Mouse (Mus musculus) testis, adult 2 months (tissue): Measurements from ENCODE around the gene Nkap.

Source experiments
- CTCF ChIP-seq: fragments of 200-500 bp; IDR thresholded peaks from 2 replicates; pipeline ENCODE4 v1.5.1; 2012; ENCODE audit warnings: low read depth, mild to moderate bottlenecking, inconsistent platforms, low read length, moderate library complexity; ENCODE audit not compliant: control insufficient read depth, insufficient read depth, insufficient replicate concordance
- POLR2A ChIP-seq: fragments of 200-500 bp; IDR thresholded peaks from 2 replicates; pipeline ENCODE4 v1.6.1; 2012; ENCODE audit warnings: low read depth, mild to moderate bottlenecking, inconsistent platforms, low read length, moderate library complexity; ENCODE audit not compliant: control insufficient read depth

GRCm38 (mm10) chrX:37157839-37158238, 31.2 kb downstream of the Nkap start:
- TF ChIP-seq CTCF (no peak), POLR2A (no peak)
